Mouse (Mus musculus): Measurements from ENCODE around the gene Ric8a.
"Not testable (repeated sequence)": the region's sequence is repeated elsewhere in the genome, so short reads cannot be mapped to it uniquely, and the experiment has no call there.

- not testable (repeated sequence) for TF ChIP-seq CTCF (IDR thresholded peaks at IDR 0.05); POLR2A (IDR thresholded peaks at IDR 0.05; ENCODE audit: insufficient read depth, low read depth, low read length); EP300 (IDR thresholded peaks at IDR 0.05; ENCODE audit: insufficient read depth, low read depth, low read length)
Observed at GRCm38 (mm10) chr7:140890636-140891035, 33.9 kb downstream of the Ric8a start.
